Mouse (Mus musculus) lung, adult 2 months (tissue): ENCODE measurements around the gene Alcam.

ENCODE experiments used
- CTCF ChIP-seq: fragments of 200-500 bp; IDR thresholded peaks from 2 replicates; pipeline ENCODE4 v1.5.1; 2011; ENCODE audit warnings: mild to moderate bottlenecking, low read length, control low read depth; ENCODE audit not compliant: insufficient read depth
- POLR2A ChIP-seq: fragments of 200-500 bp; IDR thresholded peaks from 2 replicates; pipeline ENCODE4 v1.6.1; 2011; ENCODE audit warnings: low read depth, mild to moderate bottlenecking, control low read depth, low read length, borderline replicate concordance; ENCODE audit errors: extremely low read depth

- TF ChIP-seq CTCF, result no peak
- TF ChIP-seq POLR2A, result no peak
These were observed 158.3 kb downstream of the Alcam start for GRCm38 (mm10) chr16:52295535-52295934.
